Mouse (Mus musculus) stomach, embryonic 14.5 days (tissue): ENCODE measurements at regions not wholly inside any gene's neighbourhood (a gene's known extent, or its start where the extent isn't known, plus 50 kb on each side); places are given as distances from the start of the nearest gene placed in this dataset.
A peak's percentile ranks its signal among the peaks of the same experiment; 100 is the strongest.

Experiments
- ATAC-seq: fragments of 200-750 bp; cut with Nextera tagmentation; 2 replicates; pipeline ENCODE4 v1.8.0; 2017; ENCODE audit warnings: low read depth, moderate TSS enrichment; ENCODE audit not compliant: insufficient number of reproducible peaks, insufficient read depth, low FRiP score
- H3K27ac ChIP-seq: fragments of 300-500 bp; sonication (generic); 2 replicates; pipeline ENCODE4 v1.5.1; 2014; ENCODE audit warnings: mild to moderate bottlenecking, low read length, moderate library complexity, mixed read lengths
- H3K27me3 ChIP-seq: fragments of 300-500 bp; sonication (generic); 2 replicates; pipeline ENCODE4 v1.6.1; 2014; ENCODE audit warnings: low read length, control low read depth, mixed read lengths; ENCODE audit not compliant: control insufficient read depth, insufficient read depth
- H3K36me3 ChIP-seq: fragments of 300-500 bp; sonication (generic); 2 replicates; pipeline ENCODE4 v1.6.1; 2014; ENCODE audit warnings: mild to moderate bottlenecking, control low read depth, low read length, moderate library complexity, mixed read lengths; ENCODE audit not compliant: control insufficient read depth, insufficient read depth
- H3K4me1 ChIP-seq: fragments of 300-500 bp; sonication (generic); 2 replicates; pipeline ENCODE4 v1.6.1; 2014; ENCODE audit warnings: low read length, control low read depth, mixed read lengths; ENCODE audit not compliant: control insufficient read depth, insufficient read depth
- H3K4me2 ChIP-seq: fragments of 300-500 bp; sonication (generic); replicated peaks from 2 replicates; pipeline ENCODE4 v1.6.1; 2014; ENCODE audit warnings: low read depth, low read length, control low read depth
- H3K4me3 ChIP-seq: fragments of 300-500 bp; sonication (generic); 2 replicates; pipeline ENCODE4 v1.5.1; 2014; ENCODE audit warnings: low read depth, low read length, control low read depth
- H3K9ac ChIP-seq: fragments of 300-500 bp; sonication (generic); replicated peaks from 2 replicates; pipeline ENCODE4 v1.6.1; 2014; ENCODE audit warnings: low read depth, mild to moderate bottlenecking, control low read depth, low read length, moderate library complexity, mixed read lengths
- H3K9me3 ChIP-seq: fragments of 300-500 bp; sonication (generic); 2 replicates; pipeline ENCODE4 v1.6.1; 2016; ENCODE audit warnings: low read depth, low read length, control low read depth; ENCODE audit not compliant: control insufficient read depth
- WGBS: fragments of 180-500 bp; shearing (Covaris S2); extraction: QIAGEN DNeasy Blood & Tissue Kit; methylation state at CpG from one replicate; pipeline ENCODE4 v1.1.7; 2014; 5-methylcytosine and 5-hydroxymethylcytosine counted together

DNA sequence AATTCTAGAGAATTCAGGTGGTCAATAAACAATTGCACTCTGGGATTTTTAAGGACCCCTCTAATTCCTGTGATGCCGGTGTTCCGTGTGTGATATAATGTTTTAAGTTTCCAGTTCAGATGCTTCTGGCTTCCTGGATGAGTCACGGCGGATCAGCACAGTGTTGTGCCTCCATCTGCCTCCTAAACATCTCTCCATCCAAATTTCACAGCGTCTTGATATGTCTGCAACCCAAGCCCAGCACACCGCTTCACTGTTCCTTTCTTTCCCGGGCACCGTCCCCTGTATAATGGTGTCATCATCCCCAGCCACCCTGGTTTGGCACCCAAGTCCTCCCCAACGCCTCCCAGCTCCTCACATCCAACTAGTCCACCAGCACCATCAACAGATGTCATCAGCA is 114.0 kb upstream of the 1700016C15Rik start:
- WGBS: 92% methylated on average over 9 of the region's 9 CpGs
- Histone ChIP-seq H3K27ac (no peak overlapping the region), H3K4me3 (no peak overlapping the region), H3K36me3 (no peaks in the 10 kb centered on the region), H3K27me3 (no peaks in the 10 kb centered on the region), H3K4me1 (no peaks in the 10 kb centered on the region), H3K9ac (no peak overlapping the region), H3K4me2 (no peak overlapping the region), H3K9me3 (no peaks in the 10 kb centered on the region)
- ATAC-seq: no peak

DNA sequence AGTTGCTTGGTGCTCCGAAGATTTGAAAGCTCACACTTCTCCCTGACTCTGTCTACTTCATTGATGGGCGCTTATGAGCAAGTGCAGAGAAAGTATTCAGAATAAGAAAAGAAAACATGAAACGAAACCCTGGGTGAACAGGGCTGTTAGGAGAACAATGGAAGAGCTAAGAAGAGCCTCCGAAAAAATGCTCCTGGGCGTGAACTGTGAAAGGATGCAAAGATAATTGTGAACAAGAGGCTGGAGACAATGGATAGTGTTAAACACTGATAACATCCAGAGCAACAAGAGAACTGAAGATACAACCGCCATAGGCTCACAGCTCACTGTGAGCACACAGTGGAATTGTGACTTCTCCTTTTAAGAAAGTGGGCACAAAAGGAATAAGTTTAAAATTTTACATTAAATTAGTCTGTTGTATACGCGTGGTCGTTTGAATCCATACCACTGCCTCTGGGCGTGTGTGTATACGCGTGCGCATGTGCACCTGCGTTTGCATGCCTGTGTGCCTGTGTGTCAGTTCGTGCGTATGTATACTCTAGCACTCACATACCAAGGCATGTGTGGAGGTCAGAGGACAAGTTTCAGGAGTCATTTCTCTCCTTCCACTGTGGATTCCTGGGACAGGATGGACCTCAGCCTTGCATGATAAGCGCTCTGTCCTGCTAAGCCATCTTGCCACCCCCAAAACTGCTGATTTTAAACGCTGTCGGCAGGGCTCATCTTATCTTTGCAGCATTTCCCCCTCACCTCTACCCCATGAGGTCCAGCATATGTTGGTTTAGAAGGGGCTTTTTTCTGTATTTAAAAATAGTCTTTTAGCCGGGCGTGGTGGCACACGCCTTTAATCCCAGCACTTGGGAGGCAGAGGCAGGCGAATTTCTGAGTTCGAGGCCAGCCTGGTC is 113.0 kb upstream of the 1700016C15Rik start:
- ATAC-seq: no peak
- Histone ChIP-seq H3K36me3 (no peaks in the 10 kb centered on the region), H3K27me3 (no peaks in the 10 kb centered on the region), H3K4me2 (no peak overlapping the region), H3K4me3 (no peak overlapping the region), H3K27ac (no peak overlapping the region), H3K4me1 (no peaks in the 10 kb centered on the region), H3K9me3 (no peaks in the 10 kb centered on the region), H3K9ac (no peak overlapping the region)
- WGBS: 81% methylated on average over 24 of the region's 24 CpGs

DNA sequence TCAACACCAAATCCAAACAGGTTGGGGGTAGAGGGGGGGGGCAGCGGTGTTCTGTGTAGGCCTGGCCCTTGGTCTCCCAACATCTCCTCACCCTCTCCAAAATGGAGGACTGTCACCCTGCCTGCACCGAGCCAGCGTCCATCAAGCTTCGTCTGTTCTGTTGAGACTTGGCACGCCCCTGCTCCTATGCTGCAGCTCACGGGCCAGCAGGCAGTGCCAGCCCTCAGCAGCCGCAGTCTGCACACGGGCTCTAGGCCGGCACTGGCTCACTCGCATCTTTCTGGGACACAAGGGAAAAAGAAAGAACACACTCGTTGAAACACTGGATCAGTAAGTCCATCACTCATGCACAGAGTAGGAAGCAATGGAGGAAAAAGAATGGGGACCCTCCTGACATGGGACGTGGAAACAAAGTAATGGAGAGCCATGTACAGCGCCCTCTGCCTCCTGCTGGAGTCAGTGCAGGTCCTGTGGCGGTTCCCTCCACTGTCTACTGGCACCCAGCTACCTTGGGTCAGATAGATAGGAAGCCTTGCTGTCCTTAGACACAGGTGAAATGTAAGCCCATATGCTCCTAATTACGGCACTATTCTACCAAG is 109.0 kb upstream of the 1700016C15Rik start:
- no peak for ATAC-seq
- Histone ChIP-seq H3K4me2 (no peak overlapping the region), H3K9ac (no peak overlapping the region), H3K4me1 (peaks cover 5% of the 10 kb centered on the region; the same call in 1 of the 2 replicates), H3K27me3 (no peaks in the 10 kb centered on the region), H3K4me3 (no peak overlapping the region), H3K9me3 (no peaks in the 10 kb centered on the region), H3K27ac (no peak overlapping the region), H3K36me3 (no peaks in the 10 kb centered on the region)
- 84% methylated on average over 15 of the region's 15 CpGs for WGBS

DNA sequence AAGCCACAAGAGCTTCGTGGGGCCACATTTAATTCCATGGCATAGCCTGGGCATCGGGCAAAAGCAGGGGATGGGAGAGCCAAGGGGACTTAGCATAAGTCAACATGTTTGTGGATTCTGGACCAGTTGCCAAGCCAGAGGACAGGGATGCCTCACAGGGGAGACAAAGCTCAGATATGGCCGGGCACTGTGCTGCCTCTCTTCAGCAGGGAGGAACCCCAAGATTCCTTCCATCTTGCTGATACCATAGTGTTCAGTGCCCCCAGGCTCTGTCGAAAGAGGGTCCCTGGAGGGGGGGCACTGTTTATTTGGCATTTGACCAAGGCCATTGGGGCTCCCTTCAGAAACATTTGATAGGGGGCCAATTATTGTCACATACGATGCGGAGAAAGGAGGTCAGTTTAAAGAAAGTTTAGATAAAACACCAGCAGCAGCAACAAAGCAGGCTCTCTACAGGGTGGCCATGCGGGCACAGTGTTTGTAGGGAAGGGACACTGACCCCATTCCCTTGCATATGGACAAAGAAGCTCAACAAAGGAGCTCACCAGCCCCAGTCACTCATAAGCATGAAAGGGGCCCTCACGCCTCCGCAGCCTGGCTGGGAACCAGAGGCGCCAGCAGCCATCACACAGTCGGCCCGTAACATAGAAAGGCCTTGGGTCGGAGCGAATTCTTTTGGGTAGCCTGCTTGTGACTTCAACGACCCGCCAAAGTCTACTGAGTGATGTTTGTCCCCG is 107.6 kb upstream of the 1700016C15Rik start:
- H3K36me3 ChIP-seq: no peaks in the 10 kb centered on the region
- no peaks in the 10 kb centered on the region for H3K9me3 ChIP-seq
- peaks cover 5% of the 10 kb centered on the region; the same call in 1 of the 2 replicates for H3K4me1 ChIP-seq
- ATAC-seq: no peak
- no peak overlapping the region for H3K27ac ChIP-seq
- H3K9ac ChIP-seq: no peak overlapping the region
- H3K27me3 ChIP-seq: no peaks in the 10 kb centered on the region
- WGBS: 88% methylated on average over 17 of the region's 17 CpGs
- H3K4me2 ChIP-seq: no peak overlapping the region
- no peak overlapping the region for H3K4me3 ChIP-seq

DNA sequence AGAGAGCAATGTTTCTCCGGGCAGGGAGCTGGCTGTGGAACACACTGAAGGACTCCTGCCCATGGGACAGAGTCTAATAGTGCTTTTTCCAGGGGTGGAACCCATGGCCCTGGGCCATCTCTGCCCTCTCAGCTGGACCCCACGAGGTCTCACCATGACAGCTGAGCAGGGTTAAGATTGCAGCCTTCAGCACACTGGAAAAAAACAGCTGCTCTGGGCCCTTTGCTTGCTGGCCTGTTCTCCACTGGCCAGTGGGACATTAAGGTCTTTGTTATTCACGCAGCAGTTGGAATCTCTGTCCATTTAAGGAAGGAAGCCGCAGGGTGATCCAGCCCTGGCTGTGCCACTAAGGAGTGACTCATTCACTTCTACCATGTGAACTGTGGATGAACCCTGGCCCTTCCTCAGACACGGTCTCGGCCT is 106.3 kb upstream of the 1700016C15Rik start:
- peak overlapping the region; percentile 62; the same call in 1 of the 2 replicates for H3K27ac ChIP-seq
- 34% methylated on average over 6 of the region's 6 CpGs for WGBS
- ATAC-seq: peak; percentile 85

DNA sequence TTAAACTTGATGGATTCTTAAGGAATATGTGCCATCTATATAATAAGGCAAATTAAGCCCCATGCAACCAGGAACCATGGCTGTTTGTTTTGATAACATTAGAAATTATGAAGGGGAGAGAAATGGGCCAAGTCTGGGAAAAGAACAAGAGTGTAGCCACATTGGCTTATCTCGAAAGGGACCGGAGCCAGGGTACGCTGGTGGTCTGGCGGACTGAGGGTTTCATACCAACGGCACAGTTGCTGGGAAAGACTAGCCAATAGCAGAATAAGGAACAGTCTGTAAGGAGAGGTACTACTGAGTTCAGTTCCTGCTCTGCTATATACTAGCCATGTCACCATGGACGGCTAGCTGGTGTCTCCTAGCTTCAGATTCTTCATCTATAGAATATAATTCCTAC is 105.9 kb upstream of the 1700016C15Rik start:
- H3K4me3 ChIP-seq: no peak overlapping the region
- H3K27me3 ChIP-seq: no peaks in the 10 kb centered on the region
- no peaks in the 10 kb centered on the region for H3K9me3 ChIP-seq
- peaks cover 5% of the 10 kb centered on the region; the same call in 1 of the 2 replicates for H3K4me1 ChIP-seq
- peak overlapping the region; percentile 28; the same call in 1 of the 2 replicates for H3K27ac ChIP-seq
- H3K36me3 ChIP-seq: no peaks in the 10 kb centered on the region
- ATAC-seq: no peak
- 73% methylated on average over 6 of the region's 6 CpGs for WGBS
- H3K9ac ChIP-seq: no peak overlapping the region
- no peak overlapping the region for H3K4me2 ChIP-seq

More for the DNA sequence above, 106.3 kb upstream of the 1700016C15Rik start:
- Histone ChIP-seq H3K4me3 (no peak overlapping the region), H3K27me3 (no peaks in the 10 kb centered on the region), H3K9me3 (no peaks in the 10 kb centered on the region), H3K4me2 (no peak overlapping the region), H3K36me3 (no peaks in the 10 kb centered on the region), H3K4me1 (peaks cover 5% of the 10 kb centered on the region; the same call in 1 of the 2 replicates), H3K9ac (no peak overlapping the region)

DNA sequence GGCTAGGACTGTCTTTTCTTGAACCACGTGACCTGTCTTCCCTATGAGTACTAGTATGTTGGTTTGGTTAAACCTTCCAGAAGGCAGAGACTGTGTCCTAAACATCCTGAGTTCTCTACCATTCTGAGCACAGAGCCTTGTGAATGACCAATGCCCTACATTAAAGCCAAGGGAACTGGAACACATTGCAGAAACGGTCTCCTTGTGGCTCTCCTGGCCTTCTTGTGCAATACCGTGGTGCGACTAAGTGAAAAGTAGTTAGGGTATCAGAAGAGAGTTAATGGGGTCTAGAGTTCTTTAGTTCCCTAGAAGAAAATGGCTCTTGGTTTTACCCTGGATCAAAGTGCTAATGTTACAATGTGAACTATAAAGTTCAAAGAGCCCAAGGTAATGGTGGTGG is 101.8 kb upstream of the 1700016C15Rik start:
- 89% methylated on average over 4 of the region's 4 CpGs for WGBS
- Histone ChIP-seq H3K27me3 (no peaks in the 10 kb centered on the region), H3K36me3 (no peaks in the 10 kb centered on the region), H3K4me1 (peaks cover 5% of the 10 kb centered on the region; the same call in 1 of the 2 replicates), H3K4me2 (no peak overlapping the region), H3K9me3 (no peaks in the 10 kb centered on the region), H3K4me3 (no peak overlapping the region), H3K27ac (no peak overlapping the region), H3K9ac (no peak overlapping the region)
- no peak for ATAC-seq

DNA sequence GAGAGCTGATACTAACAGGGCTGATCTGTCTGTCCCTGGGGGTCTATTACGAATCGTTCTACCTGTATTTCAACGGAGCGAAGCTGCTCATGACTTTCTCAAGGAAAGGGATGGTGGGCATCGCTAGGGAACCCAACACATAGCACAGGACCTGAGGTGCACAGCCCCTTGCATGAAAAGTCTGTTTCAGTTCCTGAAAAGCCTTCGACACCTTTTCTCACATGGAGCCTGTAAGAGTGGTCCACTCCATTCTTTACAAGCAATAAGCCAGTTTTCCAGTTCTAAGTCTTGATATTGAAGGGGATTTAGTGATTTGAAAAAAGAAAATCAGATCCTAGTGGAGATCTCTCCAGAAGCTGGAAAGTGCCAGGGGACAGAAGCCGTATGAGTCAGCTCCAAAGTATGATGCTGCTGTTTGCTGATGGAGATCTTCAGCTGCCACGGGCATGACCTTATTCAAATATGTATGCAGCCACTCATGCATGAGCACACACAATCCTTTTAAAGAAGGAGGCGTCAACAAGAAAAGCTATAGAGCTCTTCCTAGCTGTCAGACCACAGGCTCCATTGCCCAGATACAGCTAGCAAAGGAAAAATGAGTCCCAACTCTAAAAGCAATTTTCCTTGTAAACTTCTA is 95.5 kb upstream of the 1700016C15Rik start:
- ATAC-seq: no peak
- H3K9ac ChIP-seq: no peak overlapping the region
- no peaks in the 10 kb centered on the region for H3K4me1 ChIP-seq
- WGBS: 82% methylated on average over 9 of the region's 9 CpGs
- H3K9me3 ChIP-seq: no peaks in the 10 kb centered on the region
- H3K4me3 ChIP-seq: no peak overlapping the region
- H3K27me3 ChIP-seq: no peaks in the 10 kb centered on the region
- no peaks in the 10 kb centered on the region for H3K36me3 ChIP-seq
- no peak overlapping the region for H3K27ac ChIP-seq
- no peak overlapping the region for H3K4me2 ChIP-seq
